Mouse (Mus musculus): ENCODE measurements around the gene Tph1.

Gene Tph1

DNA sequence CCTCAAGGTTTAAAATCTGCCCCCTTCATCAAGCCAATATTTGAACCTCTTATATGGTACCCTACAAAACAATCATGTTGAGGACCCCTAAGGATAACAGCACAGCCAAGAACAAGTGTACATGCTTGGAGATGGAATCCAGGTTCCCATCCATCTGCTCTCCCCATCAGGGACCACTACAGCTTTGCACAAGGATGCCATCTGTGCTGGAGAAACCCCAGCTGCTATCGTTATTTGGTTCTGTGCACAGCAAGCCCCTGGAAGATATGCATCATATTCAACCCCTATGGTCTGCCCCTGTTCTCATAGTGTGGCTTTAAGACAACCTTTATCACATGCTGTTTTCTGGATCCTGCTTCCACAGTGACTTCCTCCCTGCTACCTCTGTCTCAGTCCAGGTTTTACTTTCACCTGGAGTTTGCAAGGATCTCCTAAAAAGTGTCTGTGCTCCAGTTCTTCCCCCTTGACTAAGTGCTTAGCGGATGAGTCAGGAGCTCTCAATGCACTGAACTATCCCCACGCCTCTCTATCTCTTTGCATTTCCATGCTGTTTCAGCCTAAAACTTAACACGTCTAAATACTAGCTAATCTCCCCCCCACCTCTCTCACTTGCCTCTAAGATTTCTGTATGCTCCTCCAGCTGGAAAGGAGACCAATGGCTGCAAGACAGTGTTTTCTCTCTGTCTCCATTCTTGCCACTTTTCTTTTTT is 23.8 kb downstream of the Tph1 start:
- DNase-seq (ENCODE audit: low spot score) = no peak

DNA sequence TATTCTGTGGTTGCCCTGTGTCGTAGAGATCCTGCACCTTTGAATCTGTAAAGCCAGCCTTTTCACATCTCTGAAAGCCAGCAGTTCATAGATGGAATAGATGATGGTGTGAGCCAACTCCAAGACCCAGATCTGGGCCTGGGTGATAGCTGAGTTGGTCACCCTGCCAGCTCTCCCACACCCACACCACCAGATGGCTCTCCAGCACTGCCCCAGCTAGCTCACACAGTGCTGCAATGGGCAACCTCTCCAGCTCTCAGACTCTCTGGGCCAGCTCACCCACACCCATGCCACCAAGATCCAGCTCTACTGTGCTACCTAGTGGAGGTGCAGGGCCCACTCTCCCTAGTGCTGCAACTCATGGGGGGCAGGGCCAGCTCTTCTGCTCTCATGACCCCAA is 29.2 kb downstream of the Tph1 start:
- DNase-seq (ENCODE audit: low spot score) = no peak

DNA sequence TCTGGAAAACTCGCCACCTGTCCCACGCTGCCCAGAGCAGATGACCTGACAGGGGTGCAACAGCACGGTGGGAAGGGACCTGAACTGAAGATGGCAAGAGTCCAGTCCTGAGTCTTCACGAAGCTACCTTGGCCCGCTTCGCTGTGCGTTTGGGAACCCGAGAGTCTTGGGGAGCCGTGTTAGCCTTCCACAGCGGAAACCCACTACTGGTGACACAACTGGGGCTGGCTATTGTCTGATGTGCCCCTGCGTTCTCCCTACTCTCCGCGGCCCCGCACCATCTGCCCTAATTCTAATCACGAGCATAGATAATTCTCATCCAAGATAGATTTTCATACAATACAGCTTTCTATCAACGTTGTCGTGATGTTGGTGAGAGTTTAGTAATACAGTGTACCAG is 32.3 kb downstream of the Tph1 start:
- DNase-seq (ENCODE audit: low spot score) = no peak

DNA sequence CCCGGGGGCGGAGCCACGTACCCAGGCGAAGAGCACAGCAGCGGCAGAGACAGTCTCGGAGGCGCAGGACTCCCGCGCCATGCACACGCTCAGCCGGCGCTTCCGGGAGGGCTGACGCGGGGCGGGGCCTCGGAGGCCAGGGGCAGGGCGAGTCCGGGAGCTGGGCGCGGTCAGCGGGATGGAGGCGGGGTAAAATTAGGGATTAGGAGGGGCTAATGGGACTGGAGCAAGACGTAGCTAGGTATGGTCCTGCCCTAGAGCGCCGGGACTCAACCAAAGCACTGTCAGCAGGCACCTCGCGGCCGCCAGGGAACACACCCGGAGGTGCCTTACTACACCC is 32.7 kb downstream of the Tph1 start, which contains the start of gene Sergef:
Gene Sergef (minus strand): TSS at position 116 of the 340 bp plus-strand sequence.
- DNase-seq (ENCODE audit: low spot score) = peak; percentile 49

DNA sequence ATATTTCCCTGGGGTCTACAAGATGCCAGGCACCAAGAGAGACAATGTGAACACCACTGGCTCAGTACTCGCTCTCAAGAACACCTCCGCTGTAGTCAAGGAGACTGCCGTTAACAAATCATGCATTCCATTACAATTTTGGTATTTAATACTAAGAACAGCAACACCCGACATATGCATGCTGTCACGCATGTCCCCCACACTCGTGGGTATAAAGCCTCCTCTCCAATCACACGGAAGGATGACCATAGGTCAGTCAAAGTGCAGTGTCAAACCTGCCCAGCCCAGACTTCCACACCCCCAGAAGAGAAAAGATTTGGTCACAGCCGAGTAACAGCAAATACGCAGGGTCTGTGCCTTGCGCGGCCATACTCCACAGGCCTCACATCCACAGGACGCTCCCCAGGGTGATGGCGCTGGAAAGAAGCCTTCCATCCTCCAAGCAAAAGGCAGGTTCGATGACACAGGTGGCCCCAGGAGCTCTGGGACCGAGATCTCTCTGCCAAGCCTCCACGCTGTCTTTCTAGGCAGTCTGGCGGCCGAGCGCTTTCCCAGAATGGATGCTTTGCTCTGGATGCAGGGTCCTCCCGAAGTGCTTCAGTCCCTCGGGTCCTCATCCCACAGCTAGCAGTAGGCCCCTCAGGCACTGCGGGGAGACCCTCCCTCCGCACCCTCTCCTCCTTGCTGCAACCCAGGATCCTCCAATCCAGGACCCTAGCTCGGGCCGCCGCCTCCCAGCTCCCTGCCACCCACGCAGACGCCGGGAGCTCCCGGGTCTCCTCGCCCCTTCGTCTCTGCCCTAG is 33.2 kb downstream of the Tph1 start:
- no peak for DNase-seq (ENCODE audit: low spot score)

DNA sequence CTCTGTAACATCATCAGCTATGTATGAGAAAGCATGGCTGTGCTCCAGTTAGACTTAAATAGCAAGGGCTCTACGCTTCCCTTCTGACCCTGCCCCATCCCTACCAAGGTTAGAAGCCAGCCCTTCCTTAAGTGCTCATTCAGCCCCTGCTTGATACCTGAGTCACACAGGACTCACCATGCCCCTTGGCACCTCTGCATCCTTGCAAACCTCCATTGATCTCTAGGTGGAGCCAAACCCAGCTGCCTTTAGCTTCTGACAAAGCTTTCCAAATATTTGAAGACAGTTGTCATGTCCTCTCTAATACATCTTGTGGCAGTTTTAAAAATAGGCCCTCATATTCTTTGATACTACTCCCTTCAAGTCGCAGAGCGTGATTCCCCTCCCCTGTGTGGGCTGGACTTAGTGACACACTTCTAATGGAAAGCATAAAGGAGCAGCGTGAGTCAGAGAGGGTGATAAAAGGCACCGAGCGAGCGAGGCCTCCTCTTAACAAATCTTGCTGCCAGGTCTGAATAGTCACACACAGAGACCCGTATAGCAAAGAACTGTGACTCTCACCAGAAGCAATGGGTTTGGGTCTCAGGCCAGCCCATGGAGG is 43.9 kb downstream of the Tph1 start:
- no peak for DNase-seq (ENCODE audit: low spot score)

DNA sequence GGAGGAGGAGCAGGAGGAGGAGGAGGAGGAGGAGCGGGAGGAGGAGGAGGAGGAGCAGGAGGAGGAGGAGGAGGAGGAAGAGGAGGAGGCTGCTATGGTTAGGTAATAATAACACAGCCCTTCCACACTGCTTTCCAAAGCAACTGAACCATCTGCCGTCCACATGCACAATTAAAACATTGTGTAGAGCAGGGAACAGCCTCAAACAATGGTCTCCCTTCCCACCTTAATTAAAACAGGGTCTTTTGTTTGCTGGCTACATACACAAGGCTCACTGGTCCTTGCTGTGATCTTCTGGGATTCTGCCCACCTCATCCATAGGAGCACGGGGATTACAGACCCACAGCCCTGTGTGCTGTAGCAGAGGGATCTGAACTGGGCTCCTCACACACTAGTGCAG is 48.4 kb downstream of the Tph1 start:
- no peak for DNase-seq (ENCODE audit: low spot score)

DNA sequence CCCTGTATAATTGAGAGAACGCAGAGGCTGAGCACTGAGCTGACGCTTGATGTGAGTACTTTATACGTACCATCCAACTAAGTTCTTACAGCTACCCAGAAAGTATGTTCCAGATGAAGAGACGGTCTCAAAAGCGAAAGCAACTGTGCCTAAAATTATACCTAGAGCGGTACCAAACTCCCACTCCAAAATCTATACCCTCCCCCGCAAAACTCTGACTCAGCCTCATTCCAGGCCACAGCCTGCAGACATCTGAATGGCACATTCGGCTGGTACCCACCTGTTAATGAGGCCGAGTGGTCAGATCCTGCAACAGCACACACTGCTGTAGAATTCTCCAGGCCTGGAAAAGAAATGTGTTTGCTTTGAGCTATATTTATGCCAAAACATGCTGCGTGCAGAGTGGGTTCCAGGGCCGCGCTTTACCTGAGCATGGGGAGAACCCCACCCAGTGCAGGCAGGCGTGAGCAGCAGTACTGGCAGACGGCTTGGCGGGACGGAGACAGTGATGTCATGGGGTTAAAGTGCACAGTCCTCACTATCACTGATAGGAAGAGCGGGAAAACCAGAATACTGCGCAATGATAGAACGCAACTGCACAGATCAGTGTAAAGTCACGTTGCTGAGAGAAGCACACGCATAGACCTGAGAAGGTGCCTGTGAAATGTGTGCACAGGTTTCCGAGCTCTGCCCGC is 53.8 kb downstream of the Tph1 start:
- no peak for DNase-seq (ENCODE audit: low spot score)

DNA sequence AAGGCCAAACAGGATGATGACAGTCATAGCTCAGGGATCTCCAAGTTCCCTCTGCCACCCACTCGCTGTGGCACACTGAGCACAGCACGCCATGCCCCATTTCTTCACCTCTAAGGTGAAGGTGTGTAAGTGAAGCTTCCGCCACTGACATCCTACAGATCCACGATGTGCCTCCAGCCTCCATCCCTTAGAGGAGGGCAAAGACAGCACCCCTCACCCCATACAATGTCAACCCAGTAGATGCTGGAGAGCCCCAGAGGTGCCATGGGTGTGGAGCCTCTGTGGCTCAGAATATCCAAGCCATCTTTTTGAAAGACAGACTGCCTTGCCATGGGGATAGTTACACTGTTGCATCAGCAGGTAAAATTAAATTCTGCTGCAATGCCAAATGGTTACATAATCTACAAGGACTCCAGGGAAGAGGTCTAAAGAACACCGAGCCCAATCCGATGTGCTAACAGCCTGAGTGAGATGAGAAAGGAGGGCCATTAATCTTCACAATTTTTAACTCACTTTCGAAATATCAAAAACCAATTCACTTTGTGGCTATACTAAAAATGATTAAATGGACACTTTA is 55.8 kb downstream of the Tph1 start:
- no peak for DNase-seq (ENCODE audit: low spot score)

DNA sequence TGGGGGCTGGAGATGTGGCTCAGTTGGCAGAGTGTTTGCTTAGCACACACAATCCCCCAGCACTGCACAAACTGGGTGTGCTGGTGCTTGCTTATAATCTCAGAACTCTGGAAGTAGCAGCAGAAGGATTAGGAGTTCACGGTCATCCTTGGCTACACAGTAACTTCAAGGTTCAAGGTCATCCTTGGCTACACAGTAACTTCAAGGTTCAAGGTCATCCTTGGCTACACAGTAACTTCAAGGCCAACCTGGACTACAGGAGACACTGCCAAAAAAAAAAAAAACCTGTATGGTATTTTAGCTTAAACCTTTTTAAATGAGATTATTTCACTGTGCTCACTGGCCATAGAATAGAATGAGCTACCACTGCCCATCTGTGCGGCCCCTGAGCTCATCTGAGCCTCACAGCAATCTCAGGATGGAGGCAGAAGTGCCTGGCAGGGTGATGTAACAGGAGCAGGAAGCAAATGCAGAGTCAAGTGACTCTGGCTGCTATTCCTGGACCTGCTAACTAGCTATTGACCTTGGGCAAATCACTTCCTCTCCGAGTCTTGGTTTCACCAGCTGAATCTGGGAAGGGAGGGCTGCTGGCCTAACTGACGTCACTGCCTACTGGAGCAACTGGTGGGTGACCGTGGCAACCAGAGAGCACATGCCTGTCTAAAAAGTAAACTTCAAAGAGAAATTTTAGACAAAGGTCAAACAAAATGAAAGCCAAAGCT is 56.9 kb downstream of the Tph1 start:
- DNase-seq (ENCODE audit: low spot score) = no peak

DNA sequence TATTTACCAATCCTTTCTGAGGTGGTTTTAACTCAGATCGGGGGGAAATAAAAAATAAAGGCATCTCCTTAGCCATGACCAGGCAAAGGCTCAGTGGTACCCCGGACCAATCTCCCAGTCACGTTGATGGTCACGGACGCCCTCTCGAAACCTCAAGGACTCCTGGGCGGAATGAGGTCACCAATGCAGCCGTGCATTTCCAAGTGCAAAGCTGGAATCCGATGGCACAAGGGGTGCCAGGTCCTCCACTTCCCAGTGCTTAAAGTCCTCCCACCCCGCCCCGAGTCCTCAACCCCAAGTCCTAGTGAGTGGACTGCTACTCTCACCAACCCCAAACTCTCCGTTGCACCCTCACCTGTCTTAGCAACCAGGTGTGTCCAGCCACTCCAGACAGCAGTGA is 58.1 kb downstream of the Tph1 start:
- no peak for DNase-seq (ENCODE audit: low spot score)

DNA sequence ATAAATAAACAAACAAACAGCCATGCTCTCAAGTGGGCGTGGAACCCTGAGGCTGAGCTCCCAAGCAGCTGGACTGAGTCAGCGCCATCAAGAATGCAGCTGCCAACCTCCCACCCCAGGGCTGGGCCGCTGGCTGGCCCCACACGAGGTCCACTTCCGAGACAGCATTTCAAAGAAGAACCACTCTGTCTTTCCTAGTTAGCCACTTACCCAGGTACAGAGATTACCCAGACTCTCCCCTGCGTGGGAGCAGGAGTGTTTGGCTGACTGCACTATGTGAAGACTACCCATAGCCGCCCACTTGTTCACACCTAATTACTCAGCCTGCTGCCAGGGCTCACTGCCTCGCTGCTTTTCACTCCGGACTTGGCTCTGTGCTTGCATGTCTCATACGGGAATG is 59.2 kb downstream of the Tph1 start:
- no peak for DNase-seq (ENCODE audit: low spot score)

DNA sequence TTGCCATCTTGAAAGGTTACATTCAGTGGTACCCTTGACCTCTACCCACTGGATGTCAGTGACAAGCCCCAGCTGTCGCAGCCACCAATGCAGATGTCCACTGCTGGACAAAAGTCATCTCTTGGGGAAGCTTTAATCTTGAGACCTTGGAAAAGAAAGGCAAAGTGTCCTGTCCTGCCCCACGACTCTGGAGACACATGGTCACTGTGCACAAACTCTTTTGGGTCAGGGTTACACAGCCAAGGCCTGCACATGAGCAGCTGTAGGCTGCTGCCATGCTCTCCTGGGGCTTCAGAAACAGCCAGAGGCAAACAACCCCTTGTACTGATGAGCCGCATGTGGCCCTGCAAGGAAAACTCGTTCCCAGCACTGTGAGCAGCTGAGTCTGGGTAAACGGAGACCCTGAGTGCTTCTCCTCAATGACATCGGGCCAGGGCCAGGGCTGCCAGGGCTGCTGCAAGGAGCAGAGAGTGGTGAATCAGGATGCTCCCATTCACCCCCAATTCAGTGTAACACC is 59.9 kb downstream of the Tph1 start:
- no peak for DNase-seq (ENCODE audit: low spot score)

DNA sequence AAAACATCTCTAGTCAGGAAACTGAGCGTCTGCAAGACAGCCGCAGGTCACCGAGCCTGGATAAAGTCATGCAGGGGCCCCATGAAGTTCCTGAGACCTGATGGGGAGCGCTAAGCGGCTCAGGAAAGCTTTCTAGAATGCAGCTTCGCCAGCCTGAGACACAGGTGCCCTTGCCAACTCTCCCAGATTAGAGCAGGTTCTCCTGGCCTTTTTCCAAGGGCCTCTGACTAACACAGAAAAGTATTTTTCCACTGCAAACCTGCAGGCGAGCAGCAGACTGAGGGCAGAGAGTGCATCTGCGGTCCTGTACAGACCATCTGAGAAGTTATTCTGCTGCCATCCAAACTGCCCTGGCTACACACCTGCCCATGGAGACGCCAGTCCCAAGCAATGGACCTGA is 60.4 kb downstream of the Tph1 start:
- DNase-seq (ENCODE audit: low spot score) = no peak

DNA sequence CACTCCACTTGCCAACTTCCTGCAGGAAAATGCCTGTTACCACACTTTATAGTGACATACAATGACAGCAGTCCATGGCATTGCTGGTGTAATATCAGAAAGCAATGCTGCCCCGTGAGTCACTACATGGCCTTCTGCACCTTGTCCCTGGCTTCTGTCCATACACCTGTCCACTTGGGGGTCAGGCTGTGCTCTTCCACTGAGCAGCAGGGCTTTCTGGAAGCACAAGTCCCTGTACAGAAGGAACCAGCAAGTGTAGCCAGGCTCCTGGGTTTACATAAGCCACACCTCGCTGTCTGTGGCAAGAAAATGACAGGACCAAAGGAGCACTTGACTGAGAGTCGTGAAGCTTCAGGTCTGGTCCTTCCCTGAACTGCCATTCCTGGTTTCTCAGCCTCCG is 63.0 kb downstream of the Tph1 start:
- DNase-seq (ENCODE audit: low spot score) = no peak

DNA sequence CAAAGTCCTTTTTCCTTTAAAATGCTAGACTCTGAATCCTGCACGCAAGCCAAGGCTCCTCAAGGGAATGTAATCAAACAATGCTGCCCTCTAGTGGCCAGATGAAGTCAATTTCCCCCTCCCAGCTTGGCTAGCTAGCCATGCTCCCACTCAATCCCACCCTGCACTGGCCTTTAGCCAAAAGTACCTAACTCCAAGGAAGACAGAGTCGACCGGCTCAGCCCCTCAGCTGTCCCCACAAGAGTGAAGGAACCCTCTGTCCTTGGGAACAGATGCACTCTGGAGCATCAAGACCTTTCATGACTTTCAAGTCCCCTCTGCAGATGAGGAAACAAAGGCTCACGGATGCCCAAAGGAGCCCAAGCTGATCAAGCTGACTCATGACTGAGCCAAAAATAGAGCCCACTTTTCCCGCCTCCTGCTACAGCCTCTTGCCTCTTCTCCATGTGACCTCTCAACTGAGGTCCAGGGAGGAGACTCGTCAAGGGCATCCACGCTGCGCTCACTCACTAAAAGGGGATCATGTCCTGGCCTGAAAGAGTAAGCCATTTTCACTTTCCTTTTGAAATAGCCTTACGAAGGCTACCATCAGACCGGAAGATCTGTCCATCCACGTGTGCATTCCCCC is 64.8 kb downstream of the Tph1 start:
- no peak for DNase-seq (ENCODE audit: low spot score)

DNA sequence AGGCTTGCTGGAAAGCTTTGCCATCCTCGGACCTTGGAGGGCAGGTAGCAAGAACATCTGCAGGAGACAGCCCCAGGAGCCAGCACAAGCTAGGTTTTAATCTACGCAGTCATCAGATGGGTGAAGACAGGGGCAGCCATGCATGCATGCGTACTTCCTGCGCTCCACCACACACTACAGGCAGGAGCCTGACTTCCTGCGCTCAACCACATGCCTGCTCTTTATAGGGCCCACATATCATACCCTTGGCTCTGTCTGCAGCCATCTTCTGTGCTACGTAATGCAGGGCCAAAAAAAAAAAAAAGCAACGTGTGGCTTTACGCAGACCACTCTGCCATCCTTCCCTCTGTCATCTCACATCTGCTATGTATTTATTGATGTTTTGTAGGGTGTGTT is 65.3 kb downstream of the Tph1 start:
- no peak for DNase-seq (ENCODE audit: low spot score)

DNA sequence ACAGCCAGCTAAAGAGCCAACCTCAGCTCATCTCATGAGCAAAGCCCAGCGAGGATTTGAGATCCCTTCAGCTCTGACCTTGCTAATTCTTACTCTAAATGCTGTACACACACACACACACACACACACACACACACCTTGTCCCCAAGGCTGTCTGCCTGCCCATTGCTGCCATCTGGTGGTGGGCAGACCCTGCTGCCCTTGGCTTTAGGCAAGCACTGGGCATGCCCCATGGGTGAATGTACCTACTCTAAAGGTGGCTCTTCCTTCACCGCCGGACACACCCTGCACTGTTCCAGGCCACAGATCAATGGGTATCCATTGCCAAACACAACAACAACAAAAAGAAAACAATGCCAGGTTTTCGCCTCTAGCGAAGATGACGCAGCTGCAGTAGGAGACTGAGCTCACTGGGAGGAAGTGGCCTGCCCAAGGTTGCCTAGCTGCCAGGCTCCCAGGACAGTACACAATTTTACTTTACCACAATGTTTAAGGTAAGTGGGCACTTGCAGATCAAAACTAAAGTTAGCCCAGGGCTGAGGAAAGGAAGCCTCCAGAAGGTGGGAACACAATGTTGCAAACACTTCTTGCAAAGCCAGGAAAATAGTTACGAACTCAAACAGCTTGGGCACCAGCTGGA is 65.8 kb downstream of the Tph1 start:
- DNase-seq (ENCODE audit: low spot score) = no peak

DNA sequence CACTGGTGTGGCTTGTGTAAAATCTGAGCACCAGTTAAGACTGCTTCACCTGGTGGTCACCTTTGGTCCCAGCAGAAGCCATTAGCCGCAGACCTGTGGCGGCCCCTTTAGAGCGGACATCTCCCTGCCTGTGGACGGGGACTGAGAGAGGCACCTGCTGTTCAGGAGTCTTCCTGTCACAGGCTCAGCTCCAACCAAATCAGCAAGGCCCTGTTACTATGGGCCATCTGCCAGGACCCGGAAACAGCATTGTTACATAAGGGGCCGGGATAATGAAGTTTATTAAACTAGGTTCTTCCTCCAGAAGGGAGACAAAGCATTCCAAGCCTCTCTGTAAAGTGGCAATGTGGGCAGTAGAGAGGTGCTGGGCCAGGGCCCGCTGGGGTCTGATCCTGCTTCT is 69.3 kb downstream of the Tph1 start:
- DNase-seq (ENCODE audit: low spot score) = no peak

DNA sequence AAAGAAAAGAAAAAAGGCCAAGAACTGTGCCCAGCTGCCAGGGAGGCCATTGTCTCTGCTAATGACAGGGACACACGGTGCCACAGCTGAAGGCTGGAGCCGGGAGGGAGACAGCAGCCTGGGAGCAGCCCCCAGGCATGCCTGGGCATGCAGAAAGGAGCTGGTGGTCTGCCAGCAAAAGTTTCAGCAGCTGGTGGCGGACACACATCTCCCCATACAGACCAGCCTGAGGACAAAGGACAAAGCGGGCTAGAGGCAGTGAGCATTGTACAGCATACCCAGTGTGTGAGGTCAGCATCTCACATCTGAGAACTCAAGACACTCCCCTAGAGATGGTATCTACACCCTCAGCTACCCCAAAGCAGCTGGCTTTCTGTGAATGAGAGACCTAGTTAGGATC is 70.3 kb downstream of the Tph1 start:
- DNase-seq (ENCODE audit: low spot score) = no peak

DNA sequence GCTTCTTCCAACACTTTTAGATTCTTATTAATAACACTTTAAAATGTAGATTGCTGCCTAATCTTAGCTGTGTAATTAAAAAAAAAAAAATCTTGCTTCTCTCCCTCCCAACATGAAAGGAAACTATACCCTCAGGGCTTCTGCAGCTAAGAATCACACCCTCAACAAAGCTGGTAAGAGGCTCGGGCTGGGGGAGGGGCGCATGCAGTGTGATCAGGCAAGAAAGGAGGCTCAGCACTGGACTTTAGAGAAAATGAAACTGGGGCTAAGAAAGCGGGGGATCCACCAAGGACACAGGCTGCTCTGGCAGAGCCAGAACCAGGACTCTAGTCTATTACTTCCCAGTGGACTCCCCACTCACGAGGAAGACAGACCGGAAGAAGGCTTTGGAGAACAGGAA is 71.2 kb downstream of the Tph1 start:
- DNase-seq (ENCODE audit: low spot score) = no peak
